Mouse (Mus musculus): ENCODE data around the gene Mctp1. TPM values are rescaled to one million over a fixed set of nuclear protein-coding genes. Genes with fewer than 3 reads are reported as not detected.

The Mctp1 gene
- polyA plus RNA-seq, 1 experiment = 0.54 TPM

- Histone ChIP-seq H3K4me1 (ENCODE audit: control insufficient read depth, insufficient read depth, low read length) (no peaks in the 10 kb centered on the region), H3K27ac (ENCODE audit: insufficient read depth, low read length) (no peak overlapping the region), H3K4me3 (ENCODE audit: insufficient read depth, low read length) (no peak overlapping the region)
- TF ChIP-seq POLR2A (IDR thresholded peaks at IDR 0.05; ENCODE audit: low read depth, low read length) (no peak), CTCF (IDR thresholded peaks at IDR 0.05; ENCODE audit: borderline replicate concordance, insufficient read depth, low read length) (no peak)
Measured at GRCm38 (mm10) chr13:76415346-76415745, 31.0 kb downstream of the Mctp1 start.

GRCm38 (mm10) chr13:76420111-76420510 lies 35.8 kb downstream of the Mctp1 start:
- H3K4me1 ChIP-seq (ENCODE audit: control insufficient read depth, insufficient read depth, low read length) = no peaks in the 10 kb centered on the region
- no peak for TF ChIP-seq CTCF (IDR thresholded peaks at IDR 0.05; ENCODE audit: borderline replicate concordance, insufficient read depth, low read length)
- no peak for TF ChIP-seq POLR2A (IDR thresholded peaks at IDR 0.05; ENCODE audit: low read depth, low read length)
- no peak overlapping the region for H3K4me3 ChIP-seq (ENCODE audit: insufficient read depth, low read length)
- H3K27ac ChIP-seq (ENCODE audit: insufficient read depth, low read length) = no peak overlapping the region

GRCm38 (mm10) chr13:76421075-76421474 lies 36.7 kb downstream of the Mctp1 start:
- TF ChIP-seq CTCF (IDR thresholded peaks at IDR 0.05; ENCODE audit: borderline replicate concordance, insufficient read depth, low read length) (no peak), POLR2A (IDR thresholded peaks at IDR 0.05; ENCODE audit: low read depth, low read length) (no peak)
- no peak overlapping the region for H3K27ac ChIP-seq (ENCODE audit: insufficient read depth, low read length)
- H3K4me3 ChIP-seq (ENCODE audit: insufficient read depth, low read length) = no peak overlapping the region
- no peaks in the 10 kb centered on the region for H3K4me1 ChIP-seq (ENCODE audit: control insufficient read depth, insufficient read depth, low read length)

GRCm38 (mm10) chr13:76422124-76422523 lies 37.8 kb downstream of the Mctp1 start:
- no peak overlapping the region for H3K4me3 ChIP-seq (ENCODE audit: insufficient read depth, low read length)
- H3K27ac ChIP-seq (ENCODE audit: insufficient read depth, low read length) = no peak overlapping the region
- no peaks in the 10 kb centered on the region for H3K4me1 ChIP-seq (ENCODE audit: control insufficient read depth, insufficient read depth, low read length)
- TF ChIP-seq CTCF (IDR thresholded peaks at IDR 0.05; ENCODE audit: borderline replicate concordance, insufficient read depth, low read length) (no peak), POLR2A (IDR thresholded peaks at IDR 0.05; ENCODE audit: low read depth, low read length) (no peak)

GRCm38 (mm10) chr13:76429456-76429855 lies 45.1 kb downstream of the Mctp1 start:
- TF ChIP-seq CTCF (IDR thresholded peaks at IDR 0.05; ENCODE audit: borderline replicate concordance, insufficient read depth, low read length) = no peak
- no peak overlapping the region for H3K4me3 ChIP-seq (ENCODE audit: insufficient read depth, low read length)

GRCm38 (mm10) chr13:76429927-76430326 lies 45.6 kb downstream of the Mctp1 start:
- Histone ChIP-seq H3K4me3 (ENCODE audit: insufficient read depth, low read length) (no peak overlapping the region), H3K27ac (ENCODE audit: insufficient read depth, low read length) (no peak overlapping the region), H3K4me1 (ENCODE audit: control insufficient read depth, insufficient read depth, low read length) (no peaks in the 10 kb centered on the region; the same call in 1 of the 2 replicates)
- TF ChIP-seq POLR2A (IDR thresholded peaks at IDR 0.05; ENCODE audit: low read depth, low read length) = no peak
- no peak for TF ChIP-seq CTCF (IDR thresholded peaks at IDR 0.05; ENCODE audit: borderline replicate concordance, insufficient read depth, low read length)

More at GRCm38 (mm10) chr13:76429456-76429855, 45.1 kb downstream of the Mctp1 start:
- H3K4me1 ChIP-seq (ENCODE audit: control insufficient read depth, insufficient read depth, low read length) = no peaks in the 10 kb centered on the region; the same call in 1 of the 2 replicates
- H3K27ac ChIP-seq (ENCODE audit: insufficient read depth, low read length) = no peak overlapping the region

- no peak overlapping the region for H3K4me3 ChIP-seq (ENCODE audit: insufficient read depth, low read length)
- H3K4me1 ChIP-seq (ENCODE audit: control insufficient read depth, insufficient read depth, low read length) = no peaks in the 10 kb centered on the region; the same call in 1 of the 2 replicates
- TF ChIP-seq CTCF (IDR thresholded peaks at IDR 0.05; ENCODE audit: borderline replicate concordance, insufficient read depth, low read length) (no peak), POLR2A (IDR thresholded peaks at IDR 0.05; ENCODE audit: low read depth, low read length) (no peak)
- no peak overlapping the region for H3K27ac ChIP-seq (ENCODE audit: insufficient read depth, low read length)
Measured at GRCm38 (mm10) chr13:76431946-76432345, 47.6 kb downstream of the Mctp1 start.

GRCm38 (mm10) chr13:76433438-76433837 lies 49.1 kb downstream of the Mctp1 start:
- Histone ChIP-seq H3K27ac (ENCODE audit: insufficient read depth, low read length) (no peak overlapping the region), H3K4me3 (ENCODE audit: insufficient read depth, low read length) (no peak overlapping the region), H3K4me1 (ENCODE audit: control insufficient read depth, insufficient read depth, low read length) (no peaks in the 10 kb centered on the region; the same call in 1 of the 2 replicates)
- TF ChIP-seq CTCF (IDR thresholded peaks at IDR 0.05; ENCODE audit: borderline replicate concordance, insufficient read depth, low read length) = no peak
- TF ChIP-seq POLR2A (IDR thresholded peaks at IDR 0.05; ENCODE audit: low read depth, low read length) = no peak

- Histone ChIP-seq H3K27ac (ENCODE audit: insufficient read depth, low read length) (no peak overlapping the region), H3K4me1 (ENCODE audit: control insufficient read depth, insufficient read depth, low read length) (no peaks in the 10 kb centered on the region), H3K4me3 (ENCODE audit: insufficient read depth, low read length) (no peak overlapping the region)
- TF ChIP-seq POLR2A (IDR thresholded peaks at IDR 0.05; ENCODE audit: low read depth, low read length) = no peak
- TF ChIP-seq CTCF (IDR thresholded peaks at IDR 0.05; ENCODE audit: borderline replicate concordance, insufficient read depth, low read length) = no peak
Measured at GRCm38 (mm10) chr13:76436426-76436825, 52.1 kb downstream of the Mctp1 start.

- Histone ChIP-seq H3K27ac (ENCODE audit: insufficient read depth, low read length) (no peak overlapping the region), H3K4me1 (ENCODE audit: control insufficient read depth, insufficient read depth, low read length) (no peaks in the 10 kb centered on the region), H3K4me3 (ENCODE audit: insufficient read depth, low read length) (no peak overlapping the region)
- no peak for TF ChIP-seq POLR2A (IDR thresholded peaks at IDR 0.05; ENCODE audit: low read depth, low read length)
- no peak for TF ChIP-seq CTCF (IDR thresholded peaks at IDR 0.05; ENCODE audit: borderline replicate concordance, insufficient read depth, low read length)
Measured at GRCm38 (mm10) chr13:76438765-76439164, 54.4 kb downstream of the Mctp1 start.

GRCm38 (mm10) chr13:76446059-76446458 lies 61.7 kb downstream of the Mctp1 start:
- Histone ChIP-seq H3K4me1 (ENCODE audit: control insufficient read depth, insufficient read depth, low read length) (peaks cover 2% of the 10 kb centered on the region; the same call in 1 of the 2 replicates), H3K27ac (ENCODE audit: insufficient read depth, low read length) (no peak overlapping the region), H3K4me3 (ENCODE audit: insufficient read depth, low read length) (no peak overlapping the region)
- TF ChIP-seq CTCF (IDR thresholded peaks at IDR 0.05; ENCODE audit: borderline replicate concordance, insufficient read depth, low read length) = no peak
- no peak for TF ChIP-seq POLR2A (IDR thresholded peaks at IDR 0.05; ENCODE audit: low read depth, low read length)
